Mouse (Mus musculus) bone marrow, adult 2 months (tissue): ENCODE measurements around the gene Brox. TPM values are rescaled to one million over a fixed set of nuclear protein-coding genes. Genes with fewer than 3 reads are reported as not detected.
"Not testable (repeated sequence)": the region's sequence is repeated elsewhere in the genome, so short reads cannot be mapped to it uniquely, and the experiment has no call there.

Source experiments
- H3K27ac ChIP-seq: fragments of 200-500 bp; 2 replicates; pipeline ENCODE4 v1.5.1; 2012; ENCODE audit warnings: low read depth, mild to moderate bottlenecking, control low read depth, inconsistent platforms, low read length; ENCODE audit not compliant: control insufficient read depth, poor library complexity, insufficient read depth
- H3K4me1 ChIP-seq: fragments of 200-500 bp; 2 replicates; pipeline ENCODE4 v1.6.1; 2011; ENCODE audit warnings: low read length; ENCODE audit not compliant: control insufficient read depth, insufficient read depth
- H3K4me3 ChIP-seq: fragments of 200-500 bp; replicated peaks from 2 replicates; pipeline ENCODE3; 2011; ENCODE audit warnings: mild to moderate bottlenecking, low read depth, low read length, control low read depth; ENCODE audit not compliant: control insufficient read depth
- CTCF ChIP-seq: fragments of 200-500 bp; IDR thresholded peaks from 2 replicates; pipeline ENCODE4 v1.5.1; 2011; ENCODE audit warnings: low read length, control low read depth; ENCODE audit not compliant: control insufficient read depth, insufficient read depth
- POLR2A ChIP-seq: fragments of 200-500 bp; IDR thresholded peaks from 2 replicates; pipeline ENCODE4 v1.6.1; 2011; ENCODE audit warnings: low read depth, mild to moderate bottlenecking, control low read depth, low read length, borderline replicate concordance; ENCODE audit not compliant: control insufficient read depth
- WGBS: fragments of 180-500 bp; shearing (Covaris S2); methylation state at CpG from one replicate; pipeline ENCODE4 v1.1.7; 2018; 5-methylcytosine and 5-hydroxymethylcytosine counted together
- polyA plus RNA-seq: library from polyadenylated mRNA; stranded (reverse); fragments of >200 nt; gene quantifications from 2 replicates; pipeline ENCODE4 v1.2.4, GENCODE M21; 2011; ENCODE audit warnings: low replicate concordance; ENCODE audit not compliant: missing spikeins, insufficient read depth, insufficient read length

The Brox gene
- polyA plus RNA-seq = 16.7 and 22.5 TPM in 2 replicates

GRCm38 (mm10) chr1:183296877-183297383 lies at the start of gene Brox:
TSS of gene Brox (minus strand) at chr1:183297269.
- peak within 1 kb of the TSS; percentile 83 for H3K4me3 ChIP-seq
- no peaks in the 10 kb centered on the region for H3K4me1 ChIP-seq
- TF ChIP-seq CTCF (no peak), POLR2A (peak; percentile 65)
- H3K27ac ChIP-seq = peak within 1 kb of the TSS; percentile 67
- WGBS = under 1% methylated on average over 39 of the region's 39 CpGs

- TF ChIP-seq CTCF (no peak), POLR2A (no peak)
- 3% methylated on average over 10 of the region's 10 CpGs for WGBS
- H3K4me1 ChIP-seq = no peaks in the 10 kb centered on the region
- peak overlapping the region; percentile 100 for H3K4me3 ChIP-seq
- peak overlapping the region; percentile 70 for H3K27ac ChIP-seq
Measured at GRCm38 (mm10) chr1:183345817-183346195, 48.7 kb upstream of the Brox start.

- H3K4me1 ChIP-seq = no peaks in the 10 kb centered on the region
- peak overlapping the region; percentile 100 for H3K4me3 ChIP-seq
- TF ChIP-seq POLR2A = peak; percentile 79; the same call in 1 of the 2 replicates
- 0 out of 2 replicates have a peak, but pooled peaks have one; percentile 2 for TF ChIP-seq CTCF
- peak overlapping the region; percentile 97 for H3K27ac ChIP-seq
- WGBS = under 1% methylated on average over 71 of the region's 72 CpGs
Measured at GRCm38 (mm10) chr1:183344886-183345816, 48.1 kb upstream of the Brox start.

GRCm38 (mm10) chr1:183342902-183343301 lies 45.8 kb upstream of the Brox start:
- H3K4me3 ChIP-seq, H3K27ac ChIP-seq, H3K4me1 ChIP-seq: not testable (repeated sequence)
- WGBS = 88% methylated on average over 1 of the region's 1 CpGs

- no peak for TF ChIP-seq POLR2A
- no peak for TF ChIP-seq CTCF
- no peaks in the 10 kb centered on the region for H3K4me1 ChIP-seq
- 83% methylated on average over 8 of the region's 8 CpGs for WGBS
Measured at GRCm38 (mm10) chr1:183327171-183327570, 30.1 kb upstream of the Brox start.

GRCm38 (mm10) chr1:183324433-183324832 lies 27.4 kb upstream of the Brox start:
- TF ChIP-seq POLR2A (no peak), CTCF (no peak)
- WGBS = 91% methylated on average over 6 of the region's 6 CpGs
- Histone ChIP-seq H3K4me1 (peaks cover 1% of the 10 kb centered on the region; the same call in 1 of the 2 replicates), H3K27ac (no peak overlapping the region), H3K4me3 (no peak overlapping the region)

More at GRCm38 (mm10) chr1:183327171-183327570, 30.1 kb upstream of the Brox start:
- Histone ChIP-seq H3K27ac (no peak overlapping the region), H3K4me3 (no peak overlapping the region)

- 93% methylated on average over 2 of the region's 2 CpGs for WGBS
- Histone ChIP-seq H3K27ac (no peak overlapping the region), H3K4me3 (no peak overlapping the region), H3K4me1 (peaks cover 1% of the 10 kb centered on the region; the same call in 1 of the 2 replicates)
- no peak for TF ChIP-seq CTCF
- no peak for TF ChIP-seq POLR2A
Measured at GRCm38 (mm10) chr1:183323923-183324322, 26.9 kb upstream of the Brox start.

- not testable (repeated sequence) for H3K4me3 ChIP-seq, H3K27ac ChIP-seq, H3K4me1 ChIP-seq
- 48% methylated on average over 5 of the region's 5 CpGs for WGBS
Measured at GRCm38 (mm10) chr1:183322496-183322895, 25.4 kb upstream of the Brox start.
